17 mouse cellular contexts compared by ENCODE assay signal in the genomic region with DNA sequence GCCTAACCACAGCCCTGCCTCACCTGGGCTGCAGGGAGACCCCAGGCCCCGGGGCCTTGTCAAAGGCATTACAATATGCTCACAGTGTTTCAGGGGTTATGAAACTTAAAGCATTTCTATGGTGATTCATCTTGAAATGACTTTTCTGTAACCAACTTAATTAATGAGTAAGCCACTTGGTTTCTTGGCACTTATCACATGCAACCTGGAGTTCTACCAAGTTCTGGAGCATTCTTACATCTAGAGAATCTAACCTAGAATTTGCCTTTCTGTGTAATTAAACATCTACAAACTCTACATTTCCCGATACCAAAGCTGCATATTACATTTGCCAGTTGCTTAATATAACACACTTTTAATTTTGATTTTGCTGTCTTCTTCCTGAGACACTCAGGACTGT. TPM values are rescaled to one million over a fixed set of nuclear protein-coding genes. Genes with fewer than 3 reads are reported as not detected.
"Had no signal": no experiment of that assay in that cellular context is flagged by ENCODE, and none has a peak within 500 bp of the region (broad histone marks: within the 10 kb centered on the region; RNA-seq: fewer than 3 reads in every experiment).

No protein-coding gene starts in this region.

- H3K4me3 ChIP-seq: kidney, embryonic 15.5 days; limb, embryonic 15.5 days; liver, embryonic 12.5 days; midbrain, embryonic 10.5 days; myocyte; neural tube, embryonic 15.5 days had no signal

- H3K9ac ChIP-seq: kidney, embryonic 15.5 days; limb, embryonic 15.5 days; liver, embryonic 12.5 days; lung, embryonic 14.5 days; neural tube, embryonic 15.5 days had no signal

- ATAC-seq: liver, embryonic 12.5 days had no signal

- DNase-seq: layer of hippocampus, adult 9-11 months; layer of hippocampus, postnatal 36 days; lung, embryonic 14.5 days; lung, postnatal 10 days; lung, postnatal 4 days; midbrain, embryonic 14.5 days; right cerebral cortex, adult 18-20 months; spleen, adult 18-20 months; thymus, postnatal 25 days had no signal

- H3K36me3 ChIP-seq: kidney, embryonic 15.5 days; limb, embryonic 15.5 days; liver, embryonic 12.5 days; midbrain, embryonic 10.5 days; neural tube, embryonic 15.5 days had no signal

- H3K27me3 ChIP-seq: kidney, embryonic 15.5 days; liver, embryonic 12.5 days; neural tube, embryonic 15.5 days had no signal

- H3K27ac ChIP-seq: kidney, embryonic 15.5 days; limb, embryonic 15.5 days; liver, embryonic 12.5 days; midbrain, embryonic 10.5 days; neural tube, embryonic 15.5 days had no signal

- H3K4me2 ChIP-seq: kidney, embryonic 15.5 days; limb, embryonic 15.5 days; liver, embryonic 12.5 days; lung, embryonic 14.5 days; neural tube, embryonic 15.5 days had no signal

- H3K9me3 ChIP-seq: kidney, embryonic 15.5 days; limb, embryonic 15.5 days; liver, embryonic 12.5 days; midbrain, embryonic 10.5 days; neural tube, embryonic 15.5 days had no signal

- H3K4me1 ChIP-seq: kidney, embryonic 15.5 days; limb, embryonic 15.5 days; liver, embryonic 12.5 days; midbrain, embryonic 10.5 days; neural tube, embryonic 15.5 days had no signal

RNA-seq across cellular contexts. Expression of a gene that starts 17.5 kb away (rescaled TPM):
- polyA plus RNA-seq: liver, embryonic 12.5 days; liver, embryonic 16.5 days; testis, adult 2 months had no signal
